Mouse (Mus musculus) kidney, adult 2 months (tissue): Measurements from ENCODE around the gene Lrp2.

Experiments used
- CTCF ChIP-seq: fragments of 200-500 bp; conservative IDR thresholded peaks from 2 replicates; pipeline ENCODE4 v1.5.1; 2011; ENCODE audit warnings: low read depth, mild to moderate bottlenecking, control low read depth, low read length, moderate library complexity, mixed read lengths; ENCODE audit not compliant: insufficient read depth, insufficient read length
- POLR2A ChIP-seq: fragments of 200-500 bp; IDR thresholded peaks from one replicate; pipeline ENCODE4 v1.6.1; 2011; ENCODE audit warnings: low read depth, low read length, control low read depth

- TF ChIP-seq CTCF = no peak
- no peak for TF ChIP-seq POLR2A
Measured at GRCm38 (mm10) chr2:69401891-69402290, 184.0 kb downstream of the Lrp2 start.
